Mouse (Mus musculus) stomach, postnatal 0 days (tissue): ENCODE measurements around the gene Ip6k1. TPM values are rescaled to one million over a fixed set of nuclear protein-coding genes. Genes with fewer than 3 reads are reported as not detected.
A peak's percentile ranks its signal among the peaks of the same experiment; 100 is the strongest.

ENCODE experiments used
- ATAC-seq: fragments of 200-750 bp; cut with Nextera tagmentation; 2 replicates; pipeline ENCODE4 v1.8.0; 2017; ENCODE audit not compliant: low FRiP score, low TSS enrichment
- DNase-seq: peaks from one replicate; pipeline ENCODE4 v3.0.0-alpha.2; 2016; ENCODE audit warnings: low spot score
- H3K27ac ChIP-seq: fragments of 300-500 bp; sonication (generic); replicated peaks from 2 replicates; pipeline ENCODE4 v1.5.1; 2014; ENCODE audit warnings: mild to moderate bottlenecking, control low read depth
- H3K27me3 ChIP-seq: fragments of 300-500 bp; sonication (generic); 2 replicates; pipeline ENCODE4 v1.6.1; 2014; ENCODE audit warnings: low read length; ENCODE audit not compliant: control insufficient read depth, insufficient read depth
- H3K36me3 ChIP-seq: fragments of 300-500 bp; sonication (generic); 2 replicates; pipeline ENCODE4 v1.6.1; 2014; ENCODE audit warnings: low read length, mixed read lengths; ENCODE audit not compliant: control insufficient read depth, insufficient read depth
- H3K4me1 ChIP-seq: fragments of 300-500 bp; sonication (generic); replicated peaks from 2 replicates; pipeline ENCODE4 v1.6.1; 2014; ENCODE audit warnings: antibody characterized with exemption; ENCODE audit not compliant: control insufficient read depth, insufficient read depth
- H3K4me2 ChIP-seq: fragments of 300-500 bp; sonication (generic); replicated peaks from 2 replicates; pipeline ENCODE4 v1.6.1; 2014; ENCODE audit warnings: low read depth, mild to moderate bottlenecking, control low read depth, moderate library complexity
- H3K4me3 ChIP-seq: fragments of 300-500 bp; sonication (generic); 2 replicates; pipeline ENCODE4 v1.5.1; 2014; ENCODE audit warnings: low read depth, low read length, control low read depth
- H3K9ac ChIP-seq: fragments of 300-500 bp; sonication (generic); 2 replicates; pipeline ENCODE4 v1.6.1; 2014; ENCODE audit warnings: mild to moderate bottlenecking, low read length, control low read depth, mixed read lengths
- H3K9me3 ChIP-seq: fragments of 300-500 bp; sonication (generic); 2 replicates; pipeline ENCODE4 v1.6.1; 2016; ENCODE audit warnings: low read length; ENCODE audit not compliant: control insufficient read depth
- CTCF ChIP-seq: IDR thresholded peaks from 2 replicates; pipeline ENCODE4 v1.5.1; 2016; ENCODE audit warnings: antibody characterized with exemption, low read depth, mild to moderate bottlenecking, moderate library complexity
- EP300 ChIP-seq: optimal IDR thresholded peaks from 2 replicates; pipeline ENCODE3; 2016; ENCODE audit warnings: antibody characterized with exemption
- WGBS: fragments of 180-500 bp; shearing (Covaris S2); extraction: QIAGEN DNeasy Blood & Tissue Kit; methylation state at CpG from one replicate; pipeline ENCODE4 v1.1.7; 2014; 5-methylcytosine and 5-hydroxymethylcytosine counted together
- polyA plus RNA-seq: library from polyadenylated mRNA; unstranded; fragments of >200 nt; fragmentation: Nextera tagmentation; extraction: Ambion mirVana; gene quantifications from 2 replicates; pipeline ENCODE4 v1.2.1, GENCODE M21; 2015

The Ip6k1 gene
- polyA plus RNA-seq, 1 experiment from 2014 or later: 24.0 TPM

DNA sequence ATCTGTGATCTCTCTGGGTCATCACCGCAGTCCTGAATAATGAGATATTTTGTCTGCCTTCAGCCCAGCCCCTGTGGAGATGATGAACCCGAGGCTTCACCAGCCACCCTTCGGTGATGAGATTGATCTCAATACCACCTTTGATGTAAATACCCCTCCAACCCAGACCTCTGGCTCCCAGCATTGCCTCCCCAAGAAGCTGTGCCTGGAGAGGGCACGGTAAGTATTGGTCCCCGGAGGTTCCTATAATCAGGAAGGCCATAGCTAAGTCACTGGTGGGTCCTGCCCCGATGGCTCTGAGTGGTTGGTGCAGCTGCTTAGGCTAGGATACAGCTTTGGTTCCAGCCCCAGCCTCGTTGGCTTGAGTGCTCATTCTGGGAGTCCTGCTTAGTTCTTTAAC, 33.8 kb upstream of the Ip6k1 start:
- WGBS: 89% methylated on average over 7 of the region's 7 CpGs

DNA sequence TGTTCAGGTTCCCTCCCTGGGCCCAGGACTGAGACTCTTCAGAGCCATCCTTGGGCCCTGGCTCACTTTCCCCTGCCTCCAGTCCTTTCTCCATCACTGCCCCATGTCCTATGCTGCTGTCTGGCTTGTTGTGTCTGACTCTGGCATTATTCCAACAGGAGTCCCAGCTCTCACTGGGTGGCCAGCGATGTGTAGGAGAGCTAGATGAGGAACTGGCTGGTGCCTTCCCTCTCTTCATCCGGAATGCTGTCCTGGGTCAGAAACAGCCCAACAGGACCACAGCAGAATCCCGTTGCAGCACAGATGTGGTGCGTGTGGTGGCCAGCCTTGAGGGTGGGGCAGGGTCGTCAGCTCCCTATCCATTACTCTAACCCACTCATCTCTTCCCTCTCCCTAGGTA, 32.0 kb upstream of the Ip6k1 start:
- H3K27me3 ChIP-seq: no peaks in the 10 kb centered on the region
- H3K4me2 ChIP-seq: no peak overlapping the region
- H3K36me3 ChIP-seq: 0 out of 2 replicates have a peak, but pooled peaks cover 2% of the 10 kb centered on the region
- no peak overlapping the region for H3K9ac ChIP-seq
- TF ChIP-seq CTCF: no peak
- TF ChIP-seq EP300: no peak
- WGBS: 85% methylated on average over 5 of the region's 5 CpGs
- DNase-seq: no peak
- H3K9me3 ChIP-seq: no peaks in the 10 kb centered on the region
- H3K4me3 ChIP-seq: no peak overlapping the region
- no peaks in the 10 kb centered on the region; the same call in 1 of the 2 replicates for H3K4me1 ChIP-seq
- H3K27ac ChIP-seq: no peak overlapping the region
- ATAC-seq: no peak

More for the DNA sequence above, 33.8 kb upstream of the Ip6k1 start:
- Histone ChIP-seq H3K36me3 (0 out of 2 replicates have a peak, but pooled peaks cover 2% of the 10 kb centered on the region), H3K4me2 (no peak overlapping the region), H3K4me3 (no peak overlapping the region), H3K9ac (no peak overlapping the region), H3K27me3 (no peaks in the 10 kb centered on the region), H3K9me3 (no peaks in the 10 kb centered on the region), H3K27ac (no peak overlapping the region), H3K4me1 (no peaks in the 10 kb centered on the region; the same call in 1 of the 2 replicates)
- ATAC-seq (no peak), DNase-seq (no peak)
- no peak for TF ChIP-seq EP300
- no peak for TF ChIP-seq CTCF

- H3K9ac ChIP-seq: no peak overlapping the region
- ATAC-seq (peak; percentile 72), DNase-seq (peak; percentile 66)
- H3K27ac ChIP-seq: no peak overlapping the region
- 52% methylated on average over 8 of the region's 8 CpGs for WGBS
- no peaks in the 10 kb centered on the region for H3K9me3 ChIP-seq
- 0 out of 2 replicates have a peak, but pooled peaks cover 2% of the 10 kb centered on the region for H3K36me3 ChIP-seq
- H3K4me3 ChIP-seq: no peak overlapping the region
- no peak overlapping the region for H3K4me2 ChIP-seq
- no peaks in the 10 kb centered on the region for H3K27me3 ChIP-seq
- TF ChIP-seq CTCF (no peak), EP300 (no peak)
- H3K4me1 ChIP-seq: no peaks in the 10 kb centered on the region; the same call in 1 of the 2 replicates
Measured at GRCm38 (mm10) chr9:107971690-107972541, 30.4 kb upstream of the Ip6k1 start.

DNA sequence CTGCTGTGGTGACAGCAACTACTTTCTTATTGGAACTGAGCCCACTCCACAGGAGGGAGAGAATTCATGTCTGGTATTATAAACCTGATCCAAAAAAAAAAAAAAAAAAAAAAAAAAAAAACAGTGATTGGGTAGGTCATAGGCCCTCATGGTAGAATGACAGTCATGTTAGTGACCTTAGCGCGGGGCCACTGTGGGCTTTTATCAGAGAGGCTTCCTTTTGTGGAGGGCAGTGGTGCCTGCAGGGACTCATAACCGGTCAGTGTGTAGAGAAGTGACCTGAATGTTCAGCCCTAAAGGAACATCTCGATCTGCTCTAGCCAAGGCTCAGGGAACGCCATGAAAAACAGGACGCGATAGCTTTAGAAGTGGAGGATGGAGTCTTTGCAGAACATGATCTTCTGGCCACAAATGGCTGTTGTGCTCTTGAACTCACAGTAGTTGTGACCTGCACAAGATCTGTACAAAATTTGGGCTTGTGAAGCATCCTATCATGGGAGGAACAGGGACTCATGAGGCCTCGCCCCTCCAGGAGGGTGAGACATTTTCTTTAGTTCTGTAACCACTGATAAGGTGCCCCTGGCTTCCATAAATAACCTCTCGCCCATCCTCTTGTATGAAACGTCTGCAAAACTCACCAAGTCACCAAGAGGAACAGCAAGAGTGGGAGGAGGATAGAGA, 27.7 kb upstream of the Ip6k1 start:
- H3K9ac ChIP-seq: no peak overlapping the region
- H3K4me2 ChIP-seq: no peak overlapping the region
- no peak for DNase-seq
- no peak for TF ChIP-seq EP300
- no peak for TF ChIP-seq CTCF
- no peaks in the 10 kb centered on the region for H3K27me3 ChIP-seq
- peaks cover 4% of the 10 kb centered on the region; the same call in 1 of the 2 replicates for H3K36me3 ChIP-seq
- H3K4me3 ChIP-seq: no peak overlapping the region
- no peak for ATAC-seq
- H3K27ac ChIP-seq: peak overlapping the region; percentile 49; the same call in 1 of the 2 replicates
- no peaks in the 10 kb centered on the region; the same call in 1 of the 2 replicates for H3K4me1 ChIP-seq
- H3K9me3 ChIP-seq: no peaks in the 10 kb centered on the region
- 75% methylated on average over 10 of the region's 10 CpGs for WGBS

- Histone ChIP-seq H3K9ac (peak within 1 kb of the TSS; percentile 57), H3K4me3 (peak within 1 kb of the TSS; percentile 17), H3K4me1 (no peaks in the 10 kb centered on the region; the same call in 1 of the 2 replicates), H3K36me3 (peaks cover 4% of the 10 kb centered on the region; the same call in 1 of the 2 replicates), H3K9me3 (no peaks in the 10 kb centered on the region), H3K27ac (peak within 1 kb of the TSS; percentile 67), H3K27me3 (no peaks in the 10 kb centered on the region), H3K4me2 (peak within 1 kb of the TSS; percentile 51)
- no peak for TF ChIP-seq EP300
- TF ChIP-seq CTCF: no peak
- DNase-seq (peak; percentile 53), ATAC-seq (peak; percentile 77)
- 57% methylated on average over 12 of the region's 12 CpGs for WGBS
Measured at GRCm38 (mm10) chr9:107975399-107976386, 26.6 kb upstream of the Ip6k1 start, which contains the start of gene Uba7. TSS of gene Uba7 (plus strand) at chr9:107975505.
